Mouse (Mus musculus) spleen, adult 10 weeks (tissue): Measurements from ENCODE around the gene Tha1. TPM values are rescaled to one million over a fixed set of nuclear protein-coding genes. Genes with fewer than 3 reads are reported as not detected.

ENCODE experiments used
- polyA plus RNA-seq: library from polyadenylated mRNA; stranded (reverse); fragments of 350-450 nt; fragmentation: Illumina TruSeq; extraction: RNeasy Lipid Tissue Mini Kit (QIAGEN cat#74804); gene quantifications from one replicate; pipeline ENCODE4 v1.2.3, GENCODE M21; 2015; ENCODE audit warnings: low replicate concordance; ENCODE audit not compliant: insufficient read depth

The Tha1 gene
- polyA plus RNA-seq: 3.8 TPM

DNA sequence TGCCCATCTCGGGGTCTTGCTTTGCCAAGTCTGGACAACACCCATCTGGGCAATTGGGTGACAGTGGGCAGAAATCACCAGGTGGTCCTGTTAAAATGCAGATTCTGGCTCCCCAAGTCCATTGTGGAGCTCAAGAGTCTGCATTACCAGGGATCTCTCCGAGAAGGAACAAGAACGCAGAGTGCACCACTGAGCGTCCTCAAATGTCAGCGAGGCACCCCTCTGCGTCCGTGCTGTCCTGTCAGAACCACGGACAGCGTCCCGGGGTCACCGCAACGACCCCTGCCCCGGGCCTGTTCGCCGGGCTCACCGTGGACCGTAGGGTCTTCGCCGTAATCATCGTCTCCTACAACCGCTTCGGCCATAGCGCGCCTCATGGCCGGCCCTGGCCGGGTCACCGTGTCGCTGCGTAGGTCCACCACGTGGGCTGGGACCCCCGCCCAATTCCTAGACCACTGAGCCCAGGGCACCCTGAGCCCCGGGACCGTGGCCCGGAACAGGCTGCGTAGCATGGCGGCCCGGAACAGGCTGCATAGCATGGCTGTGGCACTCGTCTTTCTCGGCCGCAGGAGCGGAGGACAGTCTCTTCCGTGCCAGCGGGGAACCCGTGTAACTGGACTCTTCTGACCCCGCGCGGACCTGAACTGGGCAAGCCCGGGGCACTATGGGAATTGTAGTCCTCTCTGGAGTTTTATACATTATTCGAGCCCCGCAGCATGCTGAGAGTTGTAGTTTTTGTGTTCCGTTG lies at the start of gene Tha1:
Gene Tha1, minus strand, starts transcription at position 621 of the 748 bp plus-strand sequence.

DNA sequence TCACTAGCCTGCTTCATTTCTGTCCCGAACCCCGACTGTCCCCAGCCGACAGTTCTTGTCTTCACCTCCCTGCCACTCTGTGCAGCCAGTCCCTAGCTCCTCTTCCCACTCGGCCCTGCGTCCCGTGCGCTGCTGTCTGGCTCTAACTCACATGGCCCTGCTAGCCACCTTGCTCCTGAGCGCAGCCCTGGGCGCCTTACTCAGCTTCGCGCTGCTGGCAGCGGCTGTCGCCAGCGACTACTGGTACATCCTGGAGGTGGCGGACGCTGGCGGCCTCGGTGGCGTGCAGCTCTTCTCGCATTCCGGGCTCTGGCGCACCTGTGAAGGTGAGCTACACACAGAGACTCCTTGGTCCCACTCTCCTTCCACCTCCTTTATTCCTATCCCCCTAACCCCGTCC lies 12.7 kb downstream of the Tha1 start, which contains the start of gene Tmem235:
Gene Tmem235, plus strand, starts transcription at position 152 of the 400 bp plus-strand sequence.

DNA sequence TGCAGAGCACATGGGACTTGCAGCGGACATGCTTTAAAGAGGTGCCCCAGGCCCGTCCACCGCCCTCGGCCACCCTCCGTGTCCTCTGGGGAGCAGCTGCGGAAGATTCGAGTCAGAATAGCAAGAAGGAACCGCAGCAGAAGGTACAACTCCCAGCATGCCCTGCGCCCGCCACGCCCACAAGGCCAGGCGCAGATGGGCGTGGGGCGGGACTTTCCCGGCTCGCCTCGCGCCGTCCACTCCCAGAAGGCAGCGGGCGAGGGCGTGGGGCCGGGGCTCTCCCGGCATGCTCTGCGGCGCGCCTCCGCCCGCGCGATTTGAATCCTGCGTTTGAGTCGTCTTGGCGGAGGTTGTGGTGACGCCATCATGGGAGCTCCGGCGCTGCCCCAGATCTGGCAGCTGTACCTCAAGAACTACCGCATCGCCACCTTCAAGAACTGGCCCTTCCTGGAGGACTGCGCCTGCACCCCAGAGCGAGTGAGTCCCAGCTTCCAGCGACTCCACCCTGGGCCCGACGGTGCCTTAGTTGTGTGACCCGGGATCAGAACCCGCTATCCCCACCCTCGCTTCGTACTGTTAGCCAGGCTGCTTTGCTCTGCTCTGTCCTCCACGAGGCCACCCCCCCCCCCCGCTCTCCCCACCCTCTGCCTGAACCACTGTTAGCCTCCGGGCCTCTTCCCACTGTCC lies 24.2 kb downstream of the Tha1 start, which contains the start of gene Birc5:
Gene Birc5, plus strand, starts transcription at position 267 of the 687 bp plus-strand sequence.

DNA sequence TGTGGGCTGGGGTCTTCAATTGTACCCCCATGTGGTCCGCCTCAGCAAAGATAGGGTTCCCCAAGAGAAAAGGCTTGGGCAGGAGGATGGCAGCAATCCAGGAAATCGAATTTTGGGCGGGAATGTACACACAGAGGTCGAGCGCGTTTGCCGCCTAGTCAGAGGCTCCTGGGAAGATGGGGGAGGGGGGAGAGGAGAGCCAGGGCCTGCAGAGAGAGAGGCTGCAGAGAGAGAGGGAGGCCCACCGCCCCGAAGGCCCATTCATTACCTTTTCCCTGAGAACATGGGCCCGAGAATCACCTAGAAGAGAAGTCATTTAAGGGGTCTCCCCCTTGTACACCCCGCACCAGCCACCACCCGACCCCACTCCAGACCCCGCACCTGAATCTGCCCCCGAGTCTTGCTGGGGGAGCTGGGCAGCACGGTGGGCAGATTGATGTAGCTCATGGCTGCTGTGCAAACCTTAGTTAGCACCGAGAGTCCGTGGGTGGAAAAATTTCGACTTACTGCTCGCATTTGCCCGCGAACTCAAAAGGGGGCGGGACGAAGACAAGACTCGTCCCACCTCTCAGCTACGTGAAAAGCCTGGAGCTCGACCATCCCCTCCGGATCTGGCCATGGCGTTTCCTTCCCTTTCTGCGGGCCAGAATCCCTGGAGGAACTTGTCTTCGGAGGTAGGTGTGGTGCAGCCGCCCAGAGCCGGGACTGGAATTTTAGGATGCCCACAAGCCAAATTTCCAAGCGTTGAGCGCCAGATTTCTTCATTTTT lies 47.8 kb downstream of the Tha1 start, which contains the start of the genes Afmid and Tk1:
Gene Afmid, plus strand, starts transcription at position 592 of the 769 bp plus-strand sequence.
Gene Tk1, minus strand, starts transcription at position 760 of the 769 bp plus-strand sequence.

Other genes with a start within 250 kb of the Tha1 start
- gene Tnrc6c, start 219.2 kb downstream of the Tha1 start, polyA plus RNA-seq: 26.1 TPM
- gene Tmc8, start 91.4 kb downstream of the Tha1 start, polyA plus RNA-seq: 9.9 TPM
- gene Tmc6, start 91.3 kb downstream of the Tha1 start, polyA plus RNA-seq: 66.0 TPM
- 0.77 TPM for gene 6030468B19Rik, start 75.8 kb downstream of the Tha1 start, polyA plus RNA-seq
- 9.4 TPM for gene Gm20708, start 63.8 kb downstream of the Tha1 start, polyA plus RNA-seq
- gene Syngr2, start 63.8 kb downstream of the Tha1 start, polyA plus RNA-seq: 92.3 TPM
- 18.5 TPM for gene Afmid, start 47.6 kb downstream of the Tha1 start, polyA plus RNA-seq
- 27.2 TPM for gene Tk1, start 47.4 kb downstream of the Tha1 start, polyA plus RNA-seq
- 45.7 TPM for gene Birc5, start 24.2 kb downstream of the Tha1 start, polyA plus RNA-seq
- gene Tmem235, start 12.7 kb downstream of the Tha1 start, polyA plus RNA-seq: not detected
- gene Socs3, start 96.6 kb upstream of the Tha1 start, polyA plus RNA-seq: 8.3 TPM
- gene Pgs1, start 112.8 kb upstream of the Tha1 start, polyA plus RNA-seq: 21.2 TPM